Mouse (Mus musculus): ENCODE results near the gene Carmil1. TPM values are rescaled to one million over a fixed set of nuclear protein-coding genes. Genes with fewer than 3 reads are reported as not detected.

The Carmil1 gene
- polyA plus RNA-seq, 1 experiment from 2014 or later, result 43.5 TPM

Other genes with a start within 250 kb of the Carmil1 start
- gene Cmah, start 46.6 kb upstream of the Carmil1 start, polyA plus RNA-seq (2015; fragmentation: Nextera tagmentation; extraction: Ambion mirVana), result 0.11 and 0.16 TPM in 2 replicates

All from hindbrain, embryonic 16.5 days (tissue).